Mouse (Mus musculus): ENCODE measurements around the gene Flot1. TPM values are rescaled to one million over a fixed set of nuclear protein-coding genes. Genes with fewer than 3 reads are reported as not detected.

The Flot1 gene
- polyA plus RNA-seq, 1 experiment from 2014 or later: 44.2 TPM

- Histone ChIP-seq H3K9me3 (ENCODE audit: control insufficient read depth, low read depth, low read length) (no peaks in the 10 kb centered on the region), H3K4me2 (replicated peaks; ENCODE audit: low read depth, low read length) (peak overlapping the region; percentile 92), H3K27ac (ENCODE audit: low read length) (peak overlapping the region; percentile 85), H3K36me3 (ENCODE audit: control insufficient read depth, insufficient read depth, low read length) (no peaks in the 10 kb centered on the region), H3K27me3 (ENCODE audit: control insufficient read depth, insufficient read depth, low read length) (no peaks in the 10 kb centered on the region), H3K4me1 (ENCODE audit: control insufficient read depth, insufficient read depth, low read length) (peaks cover 43% of the 10 kb centered on the region; the same call in 1 of the 2 replicates), H3K9ac (replicated peaks; ENCODE audit: low read depth, low read length) (peak overlapping the region; percentile 74), H3K4me3 (ENCODE audit: low read depth, low read length) (peak overlapping the region; percentile 63)
- WGBS: 4% methylated on average over 7 of the region's 7 CpGs
- no peak for ATAC-seq (ENCODE audit: insufficient number of reproducible peaks, insufficient read depth, low FRiP score, low read depth)
These were observed 45.9 kb downstream of the Flot1 start for GRCm38 (mm10) chr17:35868961-35869345.

GRCm38 (mm10) chr17:35869346-35870067, 46.5 kb downstream of the Flot1 start:
- H3K36me3 ChIP-seq (ENCODE audit: control insufficient read depth, insufficient read depth, low read length): no peaks in the 10 kb centered on the region
- peak overlapping the region; percentile 85 for H3K27ac ChIP-seq (ENCODE audit: low read length)
- H3K4me3 ChIP-seq (ENCODE audit: low read depth, low read length): peak overlapping the region; percentile 63
- H3K4me1 ChIP-seq (ENCODE audit: control insufficient read depth, insufficient read depth, low read length): peaks cover 42% of the 10 kb centered on the region; the same call in 1 of the 2 replicates
- peak overlapping the region; percentile 92 for H3K4me2 ChIP-seq (replicated peaks; ENCODE audit: low read depth, low read length)
- 1% methylated on average over 7 of the region's 7 CpGs for WGBS
- 0 out of 2 replicates have a peak, but pooled peaks have one; percentile 15 for ATAC-seq (ENCODE audit: insufficient number of reproducible peaks, insufficient read depth, low FRiP score, low read depth)
- H3K27me3 ChIP-seq (ENCODE audit: control insufficient read depth, insufficient read depth, low read length): no peaks in the 10 kb centered on the region
- H3K9ac ChIP-seq (replicated peaks; ENCODE audit: low read depth, low read length): peak overlapping the region; percentile 74; the same call in 1 of the 2 replicates
- no peaks in the 10 kb centered on the region for H3K9me3 ChIP-seq (ENCODE audit: control insufficient read depth, low read depth, low read length)

GRCm38 (mm10) chr17:35870151-35870883, 47.3 kb downstream of the Flot1 start:
- peak overlapping the region; percentile 85 for H3K27ac ChIP-seq (ENCODE audit: low read length)
- no peaks in the 10 kb centered on the region for H3K27me3 ChIP-seq (ENCODE audit: control insufficient read depth, insufficient read depth, low read length)
- H3K9me3 ChIP-seq (ENCODE audit: control insufficient read depth, low read depth, low read length): no peaks in the 10 kb centered on the region
- peaks cover 36% of the 10 kb centered on the region; the same call in 1 of the 2 replicates for H3K4me1 ChIP-seq (ENCODE audit: control insufficient read depth, insufficient read depth, low read length)
- H3K4me3 ChIP-seq (ENCODE audit: low read depth, low read length): peak overlapping the region; percentile 63
- H3K9ac ChIP-seq (replicated peaks; ENCODE audit: low read depth, low read length): no peak overlapping the region; the same call in 1 of the 2 replicates
- H3K4me2 ChIP-seq (replicated peaks; ENCODE audit: low read depth, low read length): peak overlapping the region; percentile 92
- WGBS: 42% methylated on average over 9 of the region's 9 CpGs
- H3K36me3 ChIP-seq (ENCODE audit: control insufficient read depth, insufficient read depth, low read length): peaks cover 5% of the 10 kb centered on the region; the same call in 1 of the 2 replicates
- no peak for ATAC-seq (ENCODE audit: insufficient number of reproducible peaks, insufficient read depth, low FRiP score, low read depth)

- Histone ChIP-seq H3K36me3 (ENCODE audit: control insufficient read depth, insufficient read depth, low read length) (peaks cover 8% of the 10 kb centered on the region; the same call in 1 of the 2 replicates), H3K27me3 (ENCODE audit: control insufficient read depth, insufficient read depth, low read length) (no peaks in the 10 kb centered on the region), H3K4me1 (ENCODE audit: control insufficient read depth, insufficient read depth, low read length) (peaks cover 36% of the 10 kb centered on the region; the same call in 1 of the 2 replicates), H3K9me3 (ENCODE audit: control insufficient read depth, low read depth, low read length) (no peaks in the 10 kb centered on the region), H3K4me3 (ENCODE audit: low read depth, low read length) (peak overlapping the region; percentile 63; the same call in 1 of the 2 replicates), H3K9ac (replicated peaks; ENCODE audit: low read depth, low read length) (no peak overlapping the region), H3K4me2 (replicated peaks; ENCODE audit: low read depth, low read length) (peak overlapping the region; percentile 92; the same call in 1 of the 2 replicates), H3K27ac (ENCODE audit: low read length) (peak overlapping the region; percentile 85; the same call in 1 of the 2 replicates)
- no peak for ATAC-seq (ENCODE audit: insufficient number of reproducible peaks, insufficient read depth, low FRiP score, low read depth)
- WGBS: 68% methylated on average over 8 of the region's 8 CpGs
These were observed 48.1 kb downstream of the Flot1 start for GRCm38 (mm10) chr17:35870884-35871696.

- 28% methylated on average over 21 of the region's 21 CpGs for WGBS
- Histone ChIP-seq H3K9me3 (ENCODE audit: control insufficient read depth, low read depth, low read length) (no peaks in the 10 kb centered on the region), H3K36me3 (ENCODE audit: control insufficient read depth, insufficient read depth, low read length) (peaks cover 12% of the 10 kb centered on the region), H3K27me3 (ENCODE audit: control insufficient read depth, insufficient read depth, low read length) (no peaks in the 10 kb centered on the region), H3K4me2 (replicated peaks; ENCODE audit: low read depth, low read length) (no peak overlapping the region), H3K27ac (ENCODE audit: low read length) (peak overlapping the region; percentile 15; the same call in 1 of the 2 replicates), H3K9ac (replicated peaks; ENCODE audit: low read depth, low read length) (peak overlapping the region; percentile 25; the same call in 1 of the 2 replicates), H3K4me3 (ENCODE audit: low read depth, low read length) (no peak overlapping the region), H3K4me1 (ENCODE audit: control insufficient read depth, insufficient read depth, low read length) (peaks cover 22% of the 10 kb centered on the region; the same call in 1 of the 2 replicates)
- 0 out of 2 replicates have a peak, but pooled peaks have one; percentile 25 for ATAC-seq (ENCODE audit: insufficient number of reproducible peaks, insufficient read depth, low FRiP score, low read depth)
These were observed 50.9 kb downstream of the Flot1 start for GRCm38 (mm10) chr17:35873774-35874519.

GRCm38 (mm10) chr17:35874721-35875120, 51.7 kb downstream of the Flot1 start:
- WGBS: 88% methylated on average over 6 of the region's 6 CpGs
- H3K4me2 ChIP-seq (replicated peaks; ENCODE audit: low read depth, low read length): no peak overlapping the region
- peaks cover 14% of the 10 kb centered on the region; the same call in 1 of the 2 replicates for H3K4me1 ChIP-seq (ENCODE audit: control insufficient read depth, insufficient read depth, low read length)
- no peaks in the 10 kb centered on the region for H3K27me3 ChIP-seq (ENCODE audit: control insufficient read depth, insufficient read depth, low read length)
- H3K27ac ChIP-seq (ENCODE audit: low read length): no peak overlapping the region
- no peak overlapping the region for H3K4me3 ChIP-seq (ENCODE audit: low read depth, low read length)
- H3K36me3 ChIP-seq (ENCODE audit: control insufficient read depth, insufficient read depth, low read length): peaks cover 12% of the 10 kb centered on the region
- ATAC-seq (ENCODE audit: insufficient number of reproducible peaks, insufficient read depth, low FRiP score, low read depth): no peak
- no peak overlapping the region for H3K9ac ChIP-seq (replicated peaks; ENCODE audit: low read depth, low read length)
- H3K9me3 ChIP-seq (ENCODE audit: control insufficient read depth, low read depth, low read length): no peaks in the 10 kb centered on the region

GRCm38 (mm10) chr17:35879245-35880057, 56.4 kb downstream of the Flot1 start, which contains the start of gene Dhx16:
Gene Dhx16, plus strand, starts transcription at chr17:35879819.
- ATAC-seq (ENCODE audit: insufficient number of reproducible peaks, insufficient read depth, low FRiP score, low read depth): peak; percentile 91
- WGBS: 6% methylated on average over 58 of the region's 66 CpGs
- H3K9ac ChIP-seq (replicated peaks; ENCODE audit: low read depth, low read length): peak within 1 kb of the TSS; percentile 89
- H3K27me3 ChIP-seq (ENCODE audit: control insufficient read depth, insufficient read depth, low read length): no peaks in the 10 kb centered on the region
- peak within 1 kb of the TSS; percentile 72 for H3K4me2 ChIP-seq (replicated peaks; ENCODE audit: low read depth, low read length)
- peak within 1 kb of the TSS; percentile 94 for H3K4me3 ChIP-seq (ENCODE audit: low read depth, low read length)
- H3K9me3 ChIP-seq (ENCODE audit: control insufficient read depth, low read depth, low read length): no peaks in the 10 kb centered on the region
- H3K36me3 ChIP-seq (ENCODE audit: control insufficient read depth, insufficient read depth, low read length): peaks cover 33% of the 10 kb centered on the region
- H3K4me1 ChIP-seq (ENCODE audit: control insufficient read depth, insufficient read depth, low read length): peaks cover 3% of the 10 kb centered on the region; the same call in 1 of the 2 replicates
- peak within 1 kb of the TSS; percentile 55; the same call in 1 of the 2 replicates for H3K27ac ChIP-seq (ENCODE audit: low read length)
